Mouse (Mus musculus): Measurements from ENCODE around the gene Zscan2.

- no peak for TF ChIP-seq CTCF (IDR thresholded peaks at IDR 0.05; ENCODE audit: insufficient read depth, low read depth, low read length)
- TF ChIP-seq POLR2A (IDR thresholded peaks at IDR 0.05; ENCODE audit: insufficient read depth, low read depth, low read length) = no peak
Measured at GRCm38 (mm10) chr7:80862475-80862874, 1.8 kb downstream of the Zscan2 start.
